Mouse (Mus musculus): ENCODE results near the gene Lhx6.

GRCm38 (mm10) chr2:36104436-36104955 is 712 bp downstream of the Lhx6 start:
- TF ChIP-seq CTCF (IDR thresholded peaks at IDR 0.05; ENCODE audit: borderline replicate concordance, control insufficient read depth, extremely low read depth, insufficient read depth, low read length, poor library complexity) (no peak), POLR2A (IDR thresholded peaks at IDR 0.05; ENCODE audit: control insufficient read depth, extremely low read depth, insufficient read depth, low read length, poor library complexity) (no peak)
